Mouse (Mus musculus): ENCODE data around the gene Wnk2. TPM values are rescaled to one million over a fixed set of nuclear protein-coding genes. Genes with fewer than 3 reads are reported as not detected.

The Wnk2 gene
- polyA plus RNA-seq, 1 experiment from 2014 or later = 0.09 TPM

DNA sequence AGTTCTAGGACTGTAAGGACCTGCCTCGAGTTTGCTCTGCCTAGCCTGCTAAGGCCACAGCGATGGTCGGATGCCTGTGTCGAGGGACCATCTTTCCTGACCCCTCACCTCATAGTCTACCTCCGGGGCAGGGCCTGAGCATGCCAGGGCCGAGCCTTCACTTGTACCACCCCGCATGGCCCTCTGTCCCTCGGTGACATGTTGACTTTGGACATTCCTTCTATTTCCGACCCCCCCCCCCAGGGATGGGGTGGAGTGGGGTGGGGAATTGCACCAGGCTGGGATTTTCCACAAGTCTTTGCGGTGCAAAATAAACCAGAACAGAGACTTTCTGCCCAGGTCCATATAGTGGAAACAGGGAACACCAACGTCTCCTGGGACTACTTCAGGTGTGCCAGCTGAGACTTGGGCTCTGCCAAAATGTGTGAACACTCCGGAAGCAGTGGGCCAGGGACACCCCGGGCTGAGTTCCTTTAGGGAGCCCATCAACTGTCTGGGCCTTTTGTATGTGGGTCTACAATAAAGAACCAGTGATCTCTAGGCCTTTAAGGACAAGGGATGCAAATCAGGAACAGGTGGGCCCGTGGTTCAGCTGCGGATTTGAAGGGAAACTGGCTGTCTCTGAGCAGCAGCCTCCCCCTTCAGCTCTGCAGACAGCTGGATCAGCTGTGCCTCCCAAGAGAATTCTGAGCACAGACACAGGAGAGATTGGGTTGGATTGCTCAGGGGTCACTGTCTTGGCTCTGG lies 40.6 kb upstream of the Wnk2 start:
- WGBS (ENCODE audit: insufficient replicate concordance) = 18% methylated on average over 15 of the region's 15 CpGs
- Histone ChIP-seq H3K4me1 (replicated peaks) (peaks cover 60% of the 10 kb centered on the region), H3K9ac (peak overlapping the region; percentile 82), H3K27ac (peak overlapping the region; percentile 55; the same call in 1 of the 2 replicates), H3K27me3 (no peaks in the 10 kb centered on the region), H3K9me3 (replicated peaks) (no peaks in the 10 kb centered on the region), H3K36me3 (no peaks in the 10 kb centered on the region), H3K4me3 (replicated peaks) (peak overlapping the region; percentile 80), H3K4me2 (peak overlapping the region; percentile 100)
- DNase-seq (no peak), ATAC-seq (ENCODE audit: low read depth) (no peak)

- under 1% methylated on average over 79 of the region's 87 CpGs for WGBS (ENCODE audit: insufficient replicate concordance)
- peaks cover 60% of the 10 kb centered on the region for H3K4me1 ChIP-seq (replicated peaks)
- ATAC-seq (ENCODE audit: low read depth) (peak; percentile 85), DNase-seq (peak; percentile 80)
- H3K36me3 ChIP-seq = no peaks in the 10 kb centered on the region
- no peaks in the 10 kb centered on the region for H3K9me3 ChIP-seq (replicated peaks)
- H3K9ac ChIP-seq = peak within 1 kb of the TSS; percentile 82
- H3K27ac ChIP-seq = peak within 1 kb of the TSS; percentile 80
- peak within 1 kb of the TSS; percentile 100 for H3K4me2 ChIP-seq
- H3K4me3 ChIP-seq (replicated peaks) = peak within 1 kb of the TSS; percentile 80
- H3K27me3 ChIP-seq = no peaks in the 10 kb centered on the region
Measured at GRCm38 (mm10) chr13:49187288-49188218, 39.7 kb upstream of the Wnk2 start, which contains the start of gene Ninj1. Ninj1 (plus strand) TSS chr13:49187485.

DNA sequence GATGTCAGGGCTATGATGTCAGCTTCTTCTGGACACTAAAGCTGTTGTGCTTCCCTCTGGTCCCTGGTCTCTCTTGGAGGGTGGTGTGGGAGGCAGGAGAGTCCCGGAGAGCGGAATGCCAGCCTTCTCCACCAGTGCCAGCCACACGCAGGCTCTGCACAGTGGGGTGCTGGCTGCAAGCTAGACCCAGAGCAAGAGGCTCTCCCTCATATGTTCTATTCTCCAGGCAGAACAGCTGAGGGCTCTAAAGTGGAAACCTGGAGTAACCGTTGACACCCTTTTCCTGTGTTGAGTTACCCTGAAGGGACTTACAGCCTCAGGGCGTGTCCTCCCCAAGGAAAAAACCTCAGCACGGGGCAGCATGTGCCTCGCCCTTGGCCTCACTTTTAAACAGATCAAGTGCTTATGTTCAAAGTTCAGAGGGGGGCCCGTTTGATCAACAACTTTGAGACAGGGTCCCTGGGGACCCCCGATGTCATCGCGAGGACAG lies 39.0 kb upstream of the Wnk2 start:
- Histone ChIP-seq H3K4me2 (peak overlapping the region; percentile 100), H3K9ac (peak overlapping the region; percentile 59), H3K4me3 (replicated peaks) (peak overlapping the region; percentile 80), H3K27me3 (no peaks in the 10 kb centered on the region), H3K27ac (peak overlapping the region; percentile 34), H3K4me1 (replicated peaks) (peaks cover 53% of the 10 kb centered on the region), H3K36me3 (no peaks in the 10 kb centered on the region), H3K9me3 (replicated peaks) (no peaks in the 10 kb centered on the region)
- WGBS (ENCODE audit: insufficient replicate concordance) = 18% methylated on average over 11 of the region's 11 CpGs
- ATAC-seq (ENCODE audit: low read depth) (peak; percentile 30), DNase-seq (no peak)

DNA sequence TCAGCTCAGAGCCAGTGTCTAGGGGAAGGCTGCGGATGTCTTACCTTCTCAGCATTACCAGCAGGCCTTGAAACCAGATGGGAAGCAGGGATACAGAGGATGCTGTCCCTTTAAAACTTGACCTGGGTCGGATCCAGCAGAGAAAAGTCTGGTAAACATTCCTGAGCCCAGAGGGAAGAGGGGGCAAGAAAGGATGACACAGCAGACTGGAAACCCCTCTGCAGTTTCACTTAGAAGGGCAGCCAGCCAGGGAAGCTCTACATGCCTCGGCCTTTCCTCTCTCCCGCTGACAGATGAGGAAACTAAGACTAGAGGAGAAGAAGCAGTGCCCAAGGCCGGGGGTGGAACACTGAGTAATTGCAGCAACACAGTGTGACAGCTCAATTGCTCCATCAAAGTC lies 35.8 kb upstream of the Wnk2 start:
- no peak overlapping the region for H3K4me3 ChIP-seq (replicated peaks)
- ATAC-seq (ENCODE audit: low read depth) = no peak
- H3K27ac ChIP-seq = no peak overlapping the region
- H3K9ac ChIP-seq = no peak overlapping the region
- 43% methylated on average over 5 of the region's 5 CpGs for WGBS (ENCODE audit: insufficient replicate concordance)
- H3K4me1 ChIP-seq (replicated peaks) = peaks cover 35% of the 10 kb centered on the region
- H3K9me3 ChIP-seq (replicated peaks) = no peaks in the 10 kb centered on the region
- no peaks in the 10 kb centered on the region for H3K36me3 ChIP-seq
- H3K4me2 ChIP-seq = no peak overlapping the region
- no peak for DNase-seq
- H3K27me3 ChIP-seq = no peaks in the 10 kb centered on the region

GRCm38 (mm10) chr13:49183161-49183560 lies 35.3 kb upstream of the Wnk2 start:
- no peaks in the 10 kb centered on the region for H3K27me3 ChIP-seq
- DNase-seq = no peak
- H3K9me3 ChIP-seq (replicated peaks) = no peaks in the 10 kb centered on the region
- H3K4me1 ChIP-seq (replicated peaks) = peaks cover 30% of the 10 kb centered on the region
- H3K36me3 ChIP-seq = no peaks in the 10 kb centered on the region
- 42% methylated on average over 5 of the region's 5 CpGs for WGBS (ENCODE audit: insufficient replicate concordance)
- H3K4me3 ChIP-seq (replicated peaks) = no peak overlapping the region
- no peak overlapping the region for H3K4me2 ChIP-seq
- H3K27ac ChIP-seq = no peak overlapping the region
- no peak overlapping the region for H3K9ac ChIP-seq
- ATAC-seq (ENCODE audit: low read depth) = no peak

- Histone ChIP-seq H3K4me2 (no peak overlapping the region), H3K36me3 (no peaks in the 10 kb centered on the region), H3K27ac (no peak overlapping the region), H3K4me3 (replicated peaks) (no peak overlapping the region), H3K9ac (peak overlapping the region; percentile 1; the same call in 1 of the 2 replicates), H3K4me1 (replicated peaks) (peaks cover 16% of the 10 kb centered on the region), H3K9me3 (replicated peaks) (no peaks in the 10 kb centered on the region), H3K27me3 (no peaks in the 10 kb centered on the region)
- ATAC-seq (ENCODE audit: low read depth) (no peak), DNase-seq (no peak)
- 82% methylated on average over 3 of the region's 3 CpGs for WGBS (ENCODE audit: insufficient replicate concordance)
Measured at GRCm38 (mm10) chr13:49181411-49181984, 33.7 kb upstream of the Wnk2 start.

DNA sequence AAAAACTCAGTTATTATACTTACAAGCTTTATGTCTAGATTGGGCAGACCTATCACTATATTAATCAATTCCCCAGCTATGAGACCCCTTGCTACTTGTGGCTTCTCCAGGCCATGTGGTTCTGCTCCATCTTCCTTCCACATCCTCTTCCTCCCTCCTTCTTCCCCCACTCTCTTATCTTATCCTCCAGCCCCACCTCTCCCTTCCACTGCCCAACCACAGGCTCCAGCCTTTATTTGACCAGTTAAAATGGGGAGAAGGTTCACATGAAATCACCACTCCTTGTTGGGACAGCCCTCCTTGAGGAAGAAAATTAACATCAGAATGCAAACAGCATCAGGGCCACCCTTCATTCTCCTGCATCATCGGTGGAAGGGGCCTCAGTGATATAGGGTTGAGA lies 32.9 kb upstream of the Wnk2 start:
- Histone ChIP-seq H3K4me2 (no peak overlapping the region), H3K4me1 (replicated peaks) (peaks cover 13% of the 10 kb centered on the region), H3K36me3 (no peaks in the 10 kb centered on the region), H3K27me3 (no peaks in the 10 kb centered on the region), H3K9me3 (replicated peaks) (no peaks in the 10 kb centered on the region), H3K4me3 (replicated peaks) (no peak overlapping the region), H3K9ac (no peak overlapping the region), H3K27ac (no peak overlapping the region)
- 8% methylated on average over 1 of the region's 1 CpGs for WGBS (ENCODE audit: insufficient replicate concordance)
- no peak for DNase-seq
- no peak for ATAC-seq (ENCODE audit: low read depth)

- H3K4me3 ChIP-seq (replicated peaks) = no peak overlapping the region
- WGBS (ENCODE audit: insufficient replicate concordance) = 42% methylated on average over 5 of the region's 5 CpGs
- H3K4me1 ChIP-seq (replicated peaks) = peaks cover 13% of the 10 kb centered on the region
- no peak overlapping the region for H3K4me2 ChIP-seq
- ATAC-seq (ENCODE audit: low read depth) (no peak), DNase-seq (no peak)
- no peak overlapping the region for H3K27ac ChIP-seq
- no peak overlapping the region for H3K9ac ChIP-seq
- no peaks in the 10 kb centered on the region; the same call in 1 of the 2 replicates for H3K27me3 ChIP-seq
- no peaks in the 10 kb centered on the region for H3K9me3 ChIP-seq (replicated peaks)
- H3K36me3 ChIP-seq = no peaks in the 10 kb centered on the region
Measured at GRCm38 (mm10) chr13:49180274-49180673, 32.5 kb upstream of the Wnk2 start.

GRCm38 (mm10) chr13:49178839-49179585 lies 31.2 kb upstream of the Wnk2 start:
- Histone ChIP-seq H3K27me3 (no peaks in the 10 kb centered on the region; the same call in 1 of the 2 replicates), H3K9ac (no peak overlapping the region), H3K4me1 (replicated peaks) (peaks cover 13% of the 10 kb centered on the region), H3K9me3 (replicated peaks) (no peaks in the 10 kb centered on the region), H3K36me3 (no peaks in the 10 kb centered on the region), H3K4me2 (no peak overlapping the region), H3K27ac (no peak overlapping the region), H3K4me3 (replicated peaks) (no peak overlapping the region)
- 64% methylated on average over 19 of the region's 19 CpGs for WGBS (ENCODE audit: insufficient replicate concordance)
- DNase-seq (no peak), ATAC-seq (ENCODE audit: low read depth) (no peak)

- whole genome bisulfite sequencing (ENCODE audit: insufficient replicate concordance) = 67% methylated on average over 10 of the region's 10 CpGs
- Histone ChIP-seq H3K9me3 (replicated peaks) (no peaks in the 10 kb centered on the region), H3K27me3 (no peaks in the 10 kb centered on the region; the same call in 1 of the 2 replicates), H3K4me3 (replicated peaks) (no peak overlapping the region), H3K4me2 (no peak overlapping the region), H3K4me1 (replicated peaks) (peaks cover 16% of the 10 kb centered on the region), H3K9ac (no peak overlapping the region), H3K27ac (no peak overlapping the region), H3K36me3 (no peaks in the 10 kb centered on the region)
- ATAC-seq (ENCODE audit: low read depth) = no peak
- no peak for DNase-seq
Measured at GRCm38 (mm10) chr13:49175509-49175908, 27.7 kb upstream of the Wnk2 start.

Measured in liver, embryonic 13.5 days (tissue).